Mouse (Mus musculus) ES-E14 (cell line): ENCODE results near the gene Hint3.

Experiments used
- CHD2 ChIP-seq: IDR thresholded peaks from 2 replicates; pipeline ENCODE4 v1.6.1; 2014; ENCODE audit warnings: mild to moderate bottlenecking, low read depth, low read length, inconsistent platforms
- HCFC1 ChIP-seq: IDR thresholded peaks from 2 replicates; pipeline ENCODE4 v1.6.1; 2012; ENCODE audit warnings: low read length, inconsistent platforms, borderline replicate concordance; ENCODE audit not compliant: insufficient read depth
- MAFK ChIP-seq: IDR thresholded peaks from 2 replicates; pipeline ENCODE4 v1.6.1; 2014; ENCODE audit warnings: mild to moderate bottlenecking, low read depth, low read length, inconsistent platforms; ENCODE audit not compliant: insufficient read depth
- ZC3H11A ChIP-seq: IDR thresholded peaks from 2 replicates; pipeline ENCODE4 v1.6.1; 2012; ENCODE audit warnings: low read depth, mild to moderate bottlenecking, inconsistent platforms, low read length, borderline replicate concordance
- ZNF384 ChIP-seq: IDR thresholded peaks from 2 replicates; pipeline ENCODE4 v1.6.1; 2012; ENCODE audit warnings: low read depth, low read length, inconsistent platforms

GRCm38 (mm10) chr10:30660564-30661328, 31.3 kb upstream of the Hint3 start:
- TF ChIP-seq ZNF384: no peak
- TF ChIP-seq ZC3H11A: no peak
- no peak for TF ChIP-seq HCFC1
- TF ChIP-seq MAFK: no peak
- TF ChIP-seq CHD2: no peak
